Mouse (Mus musculus): ENCODE results near the gene Recql5. TPM values are rescaled to one million over a fixed set of nuclear protein-coding genes. Genes with fewer than 3 reads are reported as not detected.

Gene Recql5
- polyA plus RNA-seq, 1 experiment: 26.4 TPM

- no peak for DNase-seq (ENCODE audit: low read depth)
Observed at GRCm38 (mm10) chr11:115901338-115902161, 31.7 kb downstream of the Recql5 start.

- no peak for DNase-seq (ENCODE audit: low read depth)
Observed at GRCm38 (mm10) chr11:115900561-115901337, 32.5 kb downstream of the Recql5 start.

- no peak for DNase-seq (ENCODE audit: low read depth)
Observed at GRCm38 (mm10) chr11:115899486-115900266, 33.6 kb downstream of the Recql5 start, which contains the start of gene Smim5. Smim5 (plus strand) TSS chr11:115899966.

- no peak for DNase-seq (ENCODE audit: low read depth)
Observed at GRCm38 (mm10) chr11:115898886-115899285, 34.4 kb downstream of the Recql5 start.

- no peak for DNase-seq (ENCODE audit: low read depth)
Observed at GRCm38 (mm10) chr11:115898446-115898845, 34.8 kb downstream of the Recql5 start.

- no peak for DNase-seq (ENCODE audit: low read depth)
Observed at GRCm38 (mm10) chr11:115894755-115895520, 38.3 kb downstream of the Recql5 start.

DNA sequence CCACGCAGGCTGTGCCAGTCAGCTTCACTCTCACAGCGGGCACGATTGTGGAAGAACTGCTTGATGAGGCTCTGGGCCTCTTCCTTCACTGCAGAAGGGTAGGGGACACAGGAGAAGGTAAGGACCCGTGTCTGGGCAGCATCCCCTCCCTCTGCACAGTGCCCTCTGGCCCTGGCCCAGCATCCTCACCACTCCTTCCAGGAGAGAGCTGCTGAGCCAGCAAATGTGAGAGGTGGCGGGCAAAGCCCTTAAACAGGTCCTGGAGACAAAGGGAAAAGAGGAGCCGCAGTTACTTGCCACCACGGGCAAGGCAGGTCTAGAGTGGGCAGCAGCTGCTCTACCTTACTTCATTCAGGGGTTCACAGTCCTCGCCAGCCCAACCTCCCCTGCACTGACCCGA is 40.2 kb downstream of the Recql5 start:
- no peak for DNase-seq (ENCODE audit: low read depth)

DNA sequence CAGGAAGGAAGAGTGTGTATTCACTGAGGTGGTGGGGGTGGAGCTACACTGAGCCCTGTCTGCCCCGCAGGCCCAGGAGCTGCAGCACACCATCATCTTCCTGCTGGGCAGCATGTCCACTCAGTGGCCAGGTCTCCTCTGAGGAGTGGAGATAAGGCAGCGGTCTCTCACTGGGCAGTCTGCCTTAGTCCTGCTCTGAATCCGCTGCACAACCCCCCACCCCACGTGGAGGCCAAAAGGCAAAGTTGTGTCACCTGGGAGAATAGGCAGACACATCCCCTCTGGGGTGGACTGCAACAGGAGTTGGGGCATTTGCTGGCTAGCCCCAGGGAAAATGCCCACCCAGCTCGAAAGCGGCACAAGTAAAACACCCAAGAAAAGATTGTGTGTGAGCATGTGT is 41.1 kb downstream of the Recql5 start:
- no peak for DNase-seq (ENCODE audit: low read depth)

DNA sequence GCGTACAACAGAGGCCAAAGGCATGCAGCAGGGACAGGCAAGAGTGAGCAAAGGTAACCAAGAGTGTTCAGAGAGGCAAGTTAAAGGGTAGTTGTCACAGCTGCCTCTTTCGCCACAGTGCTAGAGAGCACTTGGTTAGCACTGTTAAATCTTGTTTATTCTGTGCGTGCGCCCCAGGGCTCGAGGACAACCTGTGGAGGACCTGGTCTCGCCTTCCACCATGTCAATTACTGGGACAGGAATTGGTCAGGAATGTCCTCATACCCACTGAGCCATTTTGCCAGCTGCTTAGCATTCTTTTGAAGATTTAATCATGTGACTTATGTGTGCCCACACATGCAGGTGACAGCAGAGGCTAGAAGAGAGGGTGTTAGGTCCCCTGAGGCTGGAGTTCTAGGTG is 44.1 kb downstream of the Recql5 start:
- no peak for DNase-seq (ENCODE audit: low read depth)

DNA sequence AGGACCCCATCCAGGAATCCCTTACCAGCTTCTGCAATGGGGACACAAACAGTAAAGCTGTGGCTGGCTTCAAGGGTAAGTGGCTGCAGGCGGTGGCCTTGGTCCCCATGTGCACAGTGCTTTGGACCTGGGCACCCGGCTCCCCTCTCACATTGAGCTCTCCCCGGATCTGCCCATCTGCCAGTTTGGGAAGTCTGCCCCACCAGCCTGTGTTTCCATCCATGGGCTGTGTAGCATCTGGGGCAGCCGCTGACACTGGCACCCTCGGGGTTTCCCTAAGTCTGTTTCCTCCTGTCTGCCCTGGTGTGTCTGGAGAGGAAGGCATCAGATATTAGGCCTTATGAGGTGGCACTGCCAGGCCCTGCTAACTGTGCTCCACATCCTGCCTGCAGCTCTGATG is 45.3 kb downstream of the Recql5 start:
- DNase-seq (ENCODE audit: low read depth): no peak

GRCm38 (mm10) chr11:115886446-115886845 is 46.8 kb downstream of the Recql5 start:
- DNase-seq (ENCODE audit: low read depth): no peak

DNA sequence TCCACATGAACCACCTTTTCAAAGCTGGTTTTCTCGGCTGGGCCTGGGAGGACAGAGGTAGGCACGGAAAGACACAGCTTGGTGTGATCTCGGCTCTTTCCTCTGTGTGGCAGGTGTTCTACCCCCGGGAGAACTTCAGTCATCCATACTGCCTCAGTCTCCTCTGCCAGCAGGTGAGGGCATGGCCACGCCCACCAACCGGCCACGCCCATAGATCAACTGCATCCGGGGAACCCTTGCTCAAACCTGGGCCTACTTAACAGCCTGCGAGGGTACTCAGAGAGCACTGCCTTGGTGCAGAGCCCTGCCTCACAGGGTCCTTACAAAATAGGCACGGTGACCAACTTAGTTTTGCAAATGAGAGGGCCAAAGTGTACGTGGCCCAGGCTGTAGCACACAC is 48.0 kb downstream of the Recql5 start:
- DNase-seq (ENCODE audit: low read depth): no peak

DNA sequence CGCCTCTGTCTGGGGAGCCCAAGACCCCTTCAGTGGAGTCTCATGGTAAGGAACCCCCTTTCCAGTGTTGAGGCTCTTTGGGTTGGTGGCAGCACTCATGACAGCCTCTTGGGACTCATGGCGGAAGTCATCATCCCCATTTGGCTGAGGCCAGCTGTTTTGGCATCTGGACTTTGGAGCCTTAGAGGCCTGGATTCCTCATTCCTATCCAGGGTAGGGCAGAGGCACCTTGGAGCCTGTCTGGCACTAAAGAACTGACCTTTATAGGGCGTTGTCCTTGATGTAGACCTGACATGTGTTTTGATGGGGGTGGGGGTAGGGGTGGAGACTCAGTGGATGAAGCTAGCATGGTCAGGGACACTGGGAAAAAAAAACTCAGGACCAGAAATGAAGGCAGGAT is 48.9 kb downstream of the Recql5 start:
- no peak for DNase-seq (ENCODE audit: low read depth)

DNA sequence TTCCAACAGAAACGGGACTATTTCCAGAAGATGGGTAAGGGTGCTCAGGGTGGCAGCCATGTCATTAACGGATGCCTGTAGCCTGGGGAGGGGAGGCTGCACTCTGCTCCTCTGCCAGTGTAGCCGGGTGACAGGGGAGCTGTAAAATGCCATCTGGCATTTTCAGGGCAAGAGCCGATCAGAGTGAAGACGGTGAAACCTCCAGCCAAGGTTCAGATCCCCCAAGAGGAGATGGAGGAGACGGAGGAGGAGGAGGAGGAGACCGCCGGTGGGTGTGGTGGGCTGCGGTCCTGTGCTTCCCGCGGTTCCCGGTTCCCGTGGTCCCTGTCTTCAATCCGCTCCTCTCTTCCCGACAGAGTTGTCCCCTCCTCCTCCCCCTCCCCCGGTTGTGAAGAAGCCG is 50.0 kb downstream of the Recql5 start:
- no peak for DNase-seq (ENCODE audit: low read depth)

- DNase-seq (ENCODE audit: low read depth): no peak
Observed at GRCm38 (mm10) chr11:115881002-115881401, 52.3 kb downstream of the Recql5 start.

- no peak for DNase-seq (ENCODE audit: low read depth)
Observed at GRCm38 (mm10) chr11:115878071-115878470, 55.2 kb downstream of the Recql5 start.

GRCm38 (mm10) chr11:115877174-115877755 is 56.0 kb downstream of the Recql5 start:
- DNase-seq (ENCODE audit: low read depth): no peak

DNA sequence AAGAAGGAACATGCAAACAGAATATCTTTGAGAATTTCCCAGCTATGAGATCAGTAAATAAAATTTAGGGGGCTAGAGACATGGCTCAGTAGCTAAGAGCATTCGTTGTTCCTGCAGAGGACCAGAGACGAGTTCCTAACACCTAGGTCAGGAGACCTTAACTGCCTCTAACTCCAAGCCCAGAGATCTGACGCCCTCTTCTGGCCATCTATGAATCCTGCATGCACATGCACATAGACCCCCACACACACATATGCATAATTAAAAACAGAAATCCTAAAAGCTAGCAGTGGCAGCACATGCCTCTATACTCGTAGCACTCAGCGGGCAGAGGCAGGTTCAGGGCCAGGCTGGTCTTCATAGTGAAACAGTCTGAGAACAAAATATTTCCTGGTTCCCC is 56.8 kb downstream of the Recql5 start:
- no peak for DNase-seq (ENCODE audit: low read depth)

GRCm38 (mm10) chr11:115875935-115876334 is 57.3 kb downstream of the Recql5 start:
- no peak for DNase-seq (ENCODE audit: low read depth)

DNA sequence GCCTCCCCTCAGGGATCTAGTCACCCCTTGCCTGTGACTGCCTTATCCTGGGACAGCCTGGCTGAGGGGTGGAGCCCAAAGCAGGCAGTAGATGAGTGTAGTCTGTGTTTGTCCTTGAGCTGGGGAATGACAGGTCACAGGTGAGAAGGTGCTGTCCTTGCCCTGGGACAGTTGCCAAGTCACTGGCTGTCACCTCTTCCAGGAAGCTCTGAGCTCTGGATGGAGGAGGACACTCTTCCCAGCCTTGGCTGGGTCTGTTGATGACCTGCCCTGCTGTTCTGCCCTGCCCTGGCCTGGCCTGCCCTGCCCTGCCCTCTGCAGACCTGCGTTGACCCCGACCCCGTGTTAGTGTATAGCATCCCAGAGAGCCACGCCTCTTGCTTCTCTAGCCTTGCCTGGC is 60.8 kb downstream of the Recql5 start:
- no peak for DNase-seq (ENCODE audit: low read depth)

GRCm38 (mm10) chr11:115869393-115869792 is 63.9 kb downstream of the Recql5 start:
- peak; percentile 12 for DNase-seq (ENCODE audit: low read depth)

All from gonadal fat pad, adult 2 months (tissue).